Mouse (Mus musculus) hindbrain, embryonic 11.5 days (tissue): ENCODE measurements around the gene Lrrc29. TPM values are rescaled to one million over a fixed set of nuclear protein-coding genes. Genes with fewer than 3 reads are reported as not detected.

Experiments
- ATAC-seq: fragments of 200-750 bp; cut with Nextera tagmentation; 2 replicates; pipeline ENCODE4 v1.8.0; 2017; ENCODE audit warnings: mild to moderate bottlenecking, moderate TSS enrichment, moderate library complexity; ENCODE audit not compliant: low FRiP score
- DNase-seq: peaks from one replicate; pipeline ENCODE4 v3.0.0-alpha.2; 2015; ENCODE audit warnings: low spot score
- H3K27ac ChIP-seq: fragments of 300-500 bp; sonication (generic); 2 replicates; pipeline ENCODE4 v1.5.1; 2014; ENCODE audit warnings: mild to moderate bottlenecking, low read depth, low read length
- H3K27me3 ChIP-seq: fragments of 300-500 bp; sonication (generic); 2 replicates; pipeline ENCODE4 v1.6.1; 2014; ENCODE audit warnings: mild to moderate bottlenecking, low read length, moderate library complexity, mixed read lengths; ENCODE audit not compliant: control insufficient read depth, insufficient read depth
- H3K36me3 ChIP-seq: fragments of 300-500 bp; sonication (generic); 2 replicates; pipeline ENCODE4 v1.6.1; 2014; ENCODE audit warnings: mild to moderate bottlenecking, low read length, moderate library complexity, mixed read lengths; ENCODE audit not compliant: control insufficient read depth, insufficient read depth
- H3K4me1 ChIP-seq: fragments of 300-500 bp; sonication (generic); replicated peaks from 2 replicates; pipeline ENCODE4 v1.6.1; 2014; ENCODE audit warnings: low read length, mixed read lengths; ENCODE audit not compliant: control insufficient read depth, insufficient read depth
- H3K4me2 ChIP-seq: fragments of 300-500 bp; sonication (generic); replicated peaks from 2 replicates; pipeline ENCODE4 v1.6.1; 2014; ENCODE audit warnings: mild to moderate bottlenecking, low read depth, low read length
- H3K4me3 ChIP-seq: fragments of 300-500 bp; sonication (generic); 2 replicates; pipeline ENCODE4 v1.5.1; 2014; ENCODE audit warnings: low read depth, low read length
- H3K9ac ChIP-seq: fragments of 300-500 bp; sonication (generic); 2 replicates; pipeline ENCODE4 v1.6.1; 2014; ENCODE audit warnings: low read depth, low read length
- H3K9me3 ChIP-seq: fragments of 300-500 bp; sonication (generic); 2 replicates; pipeline ENCODE4 v1.6.1; 2016; ENCODE audit warnings: low read length; ENCODE audit not compliant: control insufficient read depth
- WGBS: fragments of 180-500 bp; shearing (Covaris S2); extraction: QIAGEN DNeasy Blood & Tissue Kit; methylation state at CpG from one replicate; pipeline ENCODE4 v1.1.7; 2014; 5-methylcytosine and 5-hydroxymethylcytosine counted together
- polyA plus RNA-seq: library from polyadenylated mRNA; unstranded; fragments of >200 nt; fragmentation: Nextera tagmentation; extraction: Ambion mirVana; gene quantifications from 2 replicates; pipeline ENCODE4 v1.2.1, GENCODE M21; 2014

Lrrc29 gene
- polyA plus RNA-seq, 1 experiment from 2014 or later = 1.2 TPM

DNA sequence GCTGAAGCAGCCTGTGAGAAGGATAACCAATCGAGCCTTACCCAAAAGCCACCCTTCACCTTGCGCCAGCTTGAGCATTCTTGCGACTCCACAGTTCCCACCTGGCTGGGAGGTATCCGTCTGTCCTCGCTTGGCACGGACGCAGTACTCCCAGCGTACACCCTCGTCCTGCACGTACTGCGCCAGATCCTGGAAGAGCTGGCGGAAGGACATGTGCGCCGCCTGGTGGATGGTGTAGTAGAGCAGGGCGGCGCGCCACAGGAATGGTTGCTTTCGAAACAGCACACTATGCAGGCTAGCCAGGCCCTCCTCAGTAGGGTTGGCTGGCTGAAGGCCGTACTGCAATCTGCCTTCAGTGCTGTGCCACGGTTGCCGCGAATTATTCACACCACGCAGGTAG lies 43.0 kb downstream of the Lrrc29 start:
- H3K9ac ChIP-seq = no peak overlapping the region
- DNase-seq = peak; percentile 71
- peak; percentile 43; the same call in 1 of the 2 replicates for ATAC-seq
- 30% methylated on average over 23 of the region's 23 CpGs for WGBS
- H3K36me3 ChIP-seq = peaks cover 2% of the 10 kb centered on the region; the same call in 1 of the 2 replicates
- H3K27ac ChIP-seq = no peak overlapping the region
- no peak overlapping the region for H3K4me2 ChIP-seq
- H3K9me3 ChIP-seq = no peaks in the 10 kb centered on the region
- 0 out of 2 replicates have a peak, but pooled peaks cover 1% of the 10 kb centered on the region for H3K4me1 ChIP-seq
- peaks cover 16% of the 10 kb centered on the region for H3K27me3 ChIP-seq
- H3K4me3 ChIP-seq = no peak overlapping the region

DNA sequence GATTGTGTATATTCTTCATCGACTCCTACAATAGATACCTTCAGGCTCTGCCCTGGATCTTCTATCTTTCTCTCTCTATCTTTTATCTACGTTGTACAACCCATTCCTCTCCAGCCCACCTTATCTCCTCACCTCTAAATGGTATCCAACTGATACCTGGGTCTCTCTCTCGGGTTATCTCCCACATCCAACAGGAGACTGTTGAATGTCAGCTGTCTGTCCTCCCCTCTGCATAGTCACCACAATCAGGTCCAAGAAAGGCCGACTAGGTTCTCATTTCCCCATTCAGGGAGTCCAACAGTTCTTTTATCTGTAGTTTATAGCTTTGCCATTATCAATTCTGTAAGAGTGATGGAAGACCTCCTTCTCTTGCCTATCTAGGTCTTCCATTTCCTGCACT lies 43.8 kb downstream of the Lrrc29 start:
- peaks cover 2% of the 10 kb centered on the region; the same call in 1 of the 2 replicates for H3K36me3 ChIP-seq
- H3K9ac ChIP-seq = no peak overlapping the region
- no peak overlapping the region for H3K27ac ChIP-seq
- 88% methylated on average over 4 of the region's 4 CpGs for WGBS
- no peak overlapping the region for H3K4me2 ChIP-seq
- DNase-seq (no peak), ATAC-seq (no peak)
- H3K27me3 ChIP-seq = peaks cover 24% of the 10 kb centered on the region
- no peak overlapping the region for H3K4me3 ChIP-seq
- H3K4me1 ChIP-seq = no peaks in the 10 kb centered on the region
- no peaks in the 10 kb centered on the region for H3K9me3 ChIP-seq

DNA sequence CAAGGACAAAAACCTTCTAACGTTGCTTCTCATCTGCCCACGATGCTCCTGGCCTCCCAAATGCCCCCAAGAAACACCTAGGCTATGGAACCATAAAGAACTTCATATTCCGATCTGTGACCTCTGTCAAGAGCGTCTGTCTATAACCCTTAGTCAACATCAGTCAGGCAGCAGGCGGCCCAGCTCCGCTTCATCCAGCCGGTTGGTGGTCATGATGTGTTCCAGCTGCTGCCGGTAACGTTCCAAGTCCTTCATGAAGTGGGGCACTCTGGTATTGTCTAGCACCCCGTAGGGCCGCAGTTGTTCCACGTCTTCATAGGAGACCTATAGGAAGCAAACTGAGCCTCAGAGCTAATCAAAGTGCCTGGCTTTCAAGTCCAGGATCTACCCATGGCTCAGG lies 44.3 kb downstream of the Lrrc29 start:
- Histone ChIP-seq H3K27ac (no peak overlapping the region), H3K4me3 (no peak overlapping the region), H3K4me2 (no peak overlapping the region), H3K9me3 (no peaks in the 10 kb centered on the region), H3K36me3 (peaks cover 2% of the 10 kb centered on the region; the same call in 1 of the 2 replicates), H3K27me3 (peaks cover 28% of the 10 kb centered on the region), H3K4me1 (no peaks in the 10 kb centered on the region), H3K9ac (no peak overlapping the region)
- ATAC-seq (no peak), DNase-seq (no peak)
- 85% methylated on average over 12 of the region's 12 CpGs for WGBS

DNA sequence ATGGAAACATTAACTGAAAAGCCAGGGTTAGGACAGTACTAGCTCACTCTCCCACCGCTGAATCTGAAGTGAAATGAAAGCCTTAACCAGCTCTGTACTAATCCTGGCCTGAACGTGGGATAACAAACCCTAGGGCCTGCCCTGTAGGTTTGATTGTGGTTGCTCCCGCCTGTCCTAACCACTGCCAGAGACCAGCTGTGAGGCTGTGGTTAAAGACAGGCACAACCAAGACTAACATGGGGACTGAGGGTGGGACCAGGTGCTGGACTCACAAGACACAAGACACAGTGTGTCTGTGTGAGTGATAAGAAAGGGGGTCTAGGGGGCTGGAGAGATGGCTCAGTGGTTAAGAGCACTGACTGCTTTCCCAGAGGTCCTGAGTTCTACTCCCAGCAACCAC lies 45.5 kb downstream of the Lrrc29 start:
- Histone ChIP-seq H3K36me3 (peaks cover 2% of the 10 kb centered on the region; the same call in 1 of the 2 replicates), H3K4me3 (no peak overlapping the region), H3K27ac (no peak overlapping the region), H3K4me1 (peaks cover 10% of the 10 kb centered on the region; the same call in 1 of the 2 replicates), H3K9ac (no peak overlapping the region), H3K27me3 (peaks cover 41% of the 10 kb centered on the region), H3K9me3 (no peaks in the 10 kb centered on the region), H3K4me2 (no peak overlapping the region)
- DNase-seq = no peak
- ATAC-seq = no peak
- WGBS = 69% methylated on average over 3 of the region's 3 CpGs

DNA sequence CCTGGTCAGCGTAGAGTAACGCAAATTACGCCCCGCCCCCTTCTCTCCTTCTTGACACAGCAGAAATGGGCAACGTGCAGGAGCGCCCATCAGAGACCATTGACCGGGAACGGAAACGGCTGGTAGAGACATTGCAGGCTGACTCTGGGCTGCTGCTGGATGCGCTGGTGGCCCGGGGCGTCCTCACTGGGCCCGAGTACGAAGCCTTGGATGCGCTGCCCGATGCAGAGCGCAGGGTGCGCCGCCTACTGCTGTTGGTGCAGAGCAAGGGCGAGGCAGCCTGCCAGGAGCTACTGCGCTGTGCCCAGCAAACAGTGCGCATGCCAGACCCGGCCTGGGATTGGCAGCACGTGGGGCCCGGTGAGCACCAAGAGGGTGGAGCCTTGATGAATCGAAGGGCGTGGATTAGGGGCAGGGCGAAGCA lies 47.2 kb downstream of the Lrrc29 start:
- H3K27ac ChIP-seq = no peak overlapping the region
- H3K9me3 ChIP-seq = no peaks in the 10 kb centered on the region
- no peak overlapping the region for H3K4me2 ChIP-seq
- ATAC-seq (no peak), DNase-seq (peak; percentile 22)
- H3K27me3 ChIP-seq = peaks cover 55% of the 10 kb centered on the region
- peaks cover 10% of the 10 kb centered on the region; the same call in 1 of the 2 replicates for H3K4me1 ChIP-seq
- 4% methylated on average over 28 of the region's 28 CpGs for WGBS
- H3K36me3 ChIP-seq = peaks cover 2% of the 10 kb centered on the region; the same call in 1 of the 2 replicates
- no peak overlapping the region for H3K4me3 ChIP-seq
- H3K9ac ChIP-seq = no peak overlapping the region

DNA sequence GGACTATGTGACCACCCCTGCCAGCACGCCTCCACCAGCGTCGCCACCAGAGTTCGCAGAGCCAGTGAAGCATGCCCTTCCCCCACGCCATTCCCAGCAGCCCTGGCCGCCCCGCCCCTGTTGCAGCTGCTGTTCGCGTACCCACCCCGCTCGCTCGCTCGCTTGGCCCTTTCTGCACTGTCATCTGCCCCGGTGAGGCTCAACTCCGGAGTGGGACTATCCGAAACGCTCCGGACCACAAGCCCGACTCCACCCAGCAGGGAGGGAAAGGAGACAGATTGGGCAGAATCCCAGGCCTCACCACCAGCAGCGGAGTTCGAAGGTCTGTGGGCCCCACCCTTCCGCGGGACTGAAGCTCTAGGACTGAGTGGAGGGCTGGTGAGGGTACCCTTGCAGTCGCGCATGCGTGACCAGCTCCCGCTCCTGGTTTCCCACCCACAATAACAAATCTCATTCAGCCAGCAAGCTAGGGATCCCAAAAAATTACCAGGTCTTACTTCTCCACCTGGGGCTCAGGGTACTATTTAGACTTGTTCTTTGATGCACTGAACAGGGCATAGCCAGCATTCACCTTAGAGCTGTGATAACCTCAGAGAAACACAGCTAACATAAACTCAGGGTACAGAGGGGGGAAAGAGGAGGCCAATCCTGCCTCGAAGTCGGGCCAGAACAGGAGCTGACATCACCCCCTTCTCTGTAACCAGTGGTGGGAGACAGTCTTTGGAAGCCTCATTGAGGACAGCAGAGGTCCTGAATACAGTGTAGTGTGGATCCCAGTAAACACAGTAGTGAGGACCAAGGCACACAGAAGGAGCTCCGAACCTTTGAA lies 49.6 kb downstream of the Lrrc29 start:
- no peaks in the 10 kb centered on the region for H3K36me3 ChIP-seq
- peak overlapping the region; percentile 72 for H3K4me2 ChIP-seq
- peak overlapping the region; percentile 40; the same call in 1 of the 2 replicates for H3K9ac ChIP-seq
- no peaks in the 10 kb centered on the region for H3K9me3 ChIP-seq
- H3K4me3 ChIP-seq = peak overlapping the region; percentile 33
- WGBS = 2% methylated on average over 29 of the region's 30 CpGs
- ATAC-seq (peak; percentile 77), DNase-seq (peak; percentile 74)
- peaks cover 77% of the 10 kb centered on the region for H3K27me3 ChIP-seq
- H3K27ac ChIP-seq = no peak overlapping the region
- peaks cover 10% of the 10 kb centered on the region; the same call in 1 of the 2 replicates for H3K4me1 ChIP-seq

DNA sequence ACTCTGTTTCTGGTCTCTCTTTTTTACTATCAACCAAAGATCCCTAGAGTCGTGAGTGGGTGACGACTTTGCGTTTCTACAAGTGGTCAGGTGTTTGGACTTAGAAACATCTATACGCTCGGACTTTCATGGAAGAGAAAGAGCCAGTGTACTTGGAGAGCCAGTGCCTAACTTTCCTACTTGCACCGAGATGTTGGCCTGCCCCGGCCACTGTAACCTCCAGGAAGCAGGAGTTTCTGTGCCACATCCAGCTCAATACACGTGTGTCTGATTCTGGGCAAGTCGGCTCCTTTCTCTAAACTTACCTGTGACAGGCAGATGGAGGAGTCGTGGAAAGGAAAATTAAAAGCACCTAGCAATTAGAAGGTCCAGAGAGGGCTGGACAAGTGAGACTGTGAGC lies 50.2 kb downstream of the Lrrc29 start, which contains the start of gene Nol3:
TSS of gene Nol3 (plus strand) at position 301 of the 400 bp plus-strand sequence.
- no peaks in the 10 kb centered on the region for H3K9me3 ChIP-seq
- WGBS = 9% methylated on average over 10 of the region's 10 CpGs
- no peak within 1 kb of the TSS for H3K27ac ChIP-seq
- H3K9ac ChIP-seq = peak within 1 kb of the TSS; percentile 40; the same call in 1 of the 2 replicates
- DNase-seq (no peak), ATAC-seq (no peak)
- H3K4me1 ChIP-seq = peaks cover 11% of the 10 kb centered on the region; the same call in 1 of the 2 replicates
- peak within 1 kb of the TSS; percentile 72 for H3K4me2 ChIP-seq
- H3K36me3 ChIP-seq = no peaks in the 10 kb centered on the region
- peaks cover 84% of the 10 kb centered on the region for H3K27me3 ChIP-seq
- peak within 1 kb of the TSS; percentile 33 for H3K4me3 ChIP-seq

DNA sequence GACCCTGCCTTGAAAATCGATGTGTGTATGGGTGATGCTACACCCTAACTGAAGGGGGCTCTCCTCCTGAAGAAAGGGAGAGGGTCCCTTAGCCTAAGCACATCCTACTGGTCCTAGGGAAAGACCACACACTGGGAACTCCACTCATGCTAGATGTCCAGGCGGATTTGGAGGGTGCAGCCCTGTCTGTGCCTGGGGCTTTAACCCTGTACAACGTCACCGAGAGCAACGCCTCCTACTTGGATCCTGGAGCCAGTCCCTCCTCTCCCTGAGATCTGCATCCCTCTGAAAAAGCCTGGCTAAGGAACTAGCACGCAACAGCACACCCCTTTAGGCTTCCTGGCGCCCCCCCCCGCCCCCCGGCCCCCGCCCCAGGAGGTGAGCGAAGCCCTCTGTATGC lies 50.7 kb downstream of the Lrrc29 start:
- no peak overlapping the region for H3K4me2 ChIP-seq
- WGBS = 12% methylated on average over 11 of the region's 11 CpGs

DNA sequence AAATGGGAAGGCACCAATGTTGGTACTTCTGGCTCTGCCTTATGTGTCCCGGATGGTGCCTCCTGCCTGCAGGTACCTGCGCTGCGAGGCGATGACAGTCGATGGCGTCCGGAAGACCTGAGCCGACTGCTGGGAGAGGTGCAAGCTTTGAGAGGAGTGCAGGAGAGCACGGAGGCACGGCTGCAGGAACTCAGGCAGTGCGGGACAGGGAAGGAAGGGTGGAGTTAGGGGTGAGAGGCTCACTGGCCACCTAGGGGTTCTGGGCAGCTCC lies 55.2 kb downstream of the Lrrc29 start:
- WGBS = 3% methylated on average over 11 of the region's 11 CpGs
- no peak overlapping the region for H3K9ac ChIP-seq
- H3K27ac ChIP-seq = no peak overlapping the region
- peaks cover 93% of the 10 kb centered on the region for H3K27me3 ChIP-seq
- DNase-seq (peak; percentile 36), ATAC-seq (no peak)
- no peaks in the 10 kb centered on the region for H3K36me3 ChIP-seq
- no peak overlapping the region for H3K4me3 ChIP-seq
- peaks cover 14% of the 10 kb centered on the region for H3K4me1 ChIP-seq
- no peak overlapping the region for H3K4me2 ChIP-seq
- no peaks in the 10 kb centered on the region for H3K9me3 ChIP-seq

More for the DNA sequence above, 50.7 kb downstream of the Lrrc29 start:
- Histone ChIP-seq H3K27ac (no peak overlapping the region), H3K9me3 (no peaks in the 10 kb centered on the region), H3K9ac (no peak overlapping the region), H3K4me1 (peaks cover 13% of the 10 kb centered on the region; the same call in 1 of the 2 replicates), H3K4me3 (no peak overlapping the region), H3K36me3 (no peaks in the 10 kb centered on the region), H3K27me3 (peaks cover 88% of the 10 kb centered on the region)
- no peak for ATAC-seq
- DNase-seq = no peak
